In genomic region chr11:50547776-50548175, GRCm38 (mm10) we compare ENCODE assay signal across 27 mouse cellular contexts. TPM values are rescaled to one million over a fixed set of nuclear protein-coding genes. Genes with fewer than 3 reads are reported as not detected.
DNase-seq lines count a peak whose midpoint lies in the region; ATAC-seq and TF ChIP-seq lines count a peak whose summit lies in the region.
"Had no signal": no experiment of that assay in that cellular context is flagged by ENCODE, and none has a peak within 500 bp of the region (broad histone marks: within the 10 kb centered on the region; RNA-seq: fewer than 3 reads in every experiment).

No protein-coding gene starts in this region.

- no peaks in the 10 kb centered on the region for H3K9me3 ChIP-seq in forebrain, embryonic 14.5 days (replicated peaks; ENCODE audit: control insufficient read depth, low read length)
- no peaks in the 10 kb centered on the region for H3K9me3 ChIP-seq in forebrain, embryonic 15.5 days
- H3K9me3 ChIP-seq in kidney, postnatal 0 days (replicated peaks; ENCODE audit: low read length) = no peaks in the 10 kb centered on the region
- H3K9me3 ChIP-seq: embryonic facial prominence, embryonic 15.5 days; heart, embryonic 12.5 days; heart, embryonic 15.5 days; hindbrain, embryonic 13.5 days; intestine, embryonic 15.5 days had no signal

- H3K36me3 ChIP-seq in forebrain, embryonic 14.5 days (ENCODE audit: control insufficient read depth, insufficient read depth, low read length) = no peaks in the 10 kb centered on the region
- H3K36me3 ChIP-seq in forebrain, embryonic 15.5 days = no peaks in the 10 kb centered on the region
- H3K36me3 ChIP-seq in kidney, postnatal 0 days (ENCODE audit: insufficient read depth, low read length) = no peaks in the 10 kb centered on the region
- H3K36me3 ChIP-seq: embryonic facial prominence, embryonic 15.5 days; heart, embryonic 12.5 days; heart, embryonic 15.5 days; hindbrain, embryonic 10.5 days; hindbrain, embryonic 13.5 days; intestine, embryonic 15.5 days had no signal

- H3K27me3 ChIP-seq in forebrain, embryonic 14.5 days (replicated peaks; ENCODE audit: control insufficient read depth, insufficient read depth, low read length) = no peaks in the 10 kb centered on the region
- H3K27me3 ChIP-seq in forebrain, embryonic 15.5 days = no peaks in the 10 kb centered on the region
- no peaks in the 10 kb centered on the region for H3K27me3 ChIP-seq in kidney, postnatal 0 days (ENCODE audit: insufficient read depth, low read length)
- H3K27me3 ChIP-seq: embryonic facial prominence, embryonic 15.5 days; heart, embryonic 12.5 days; heart, embryonic 15.5 days; hindbrain, embryonic 13.5 days; intestine, embryonic 15.5 days had no signal

- no peak overlapping the region for H3K4me3 ChIP-seq in forebrain, embryonic 14.5 days (ENCODE audit: low read depth, low read length)
- H3K4me3 ChIP-seq in forebrain, embryonic 15.5 days = no peak overlapping the region
- no peak overlapping the region for H3K4me3 ChIP-seq in kidney, postnatal 0 days (replicated peaks; ENCODE audit: low read depth, low read length)
- H3K4me3 ChIP-seq: embryonic facial prominence, embryonic 15.5 days; gastrocnemius, adult 2 months; heart, embryonic 12.5 days; heart, embryonic 15.5 days; hindbrain, embryonic 10.5 days; hindbrain, embryonic 13.5 days; intestine, embryonic 15.5 days had no signal

- ATAC-seq in forebrain, embryonic 14.5 days = no peak
- no peak for ATAC-seq in forebrain, embryonic 15.5 days (replicated peaks)
- ATAC-seq in kidney, postnatal 0 days (replicated peaks; ENCODE audit: low FRiP score, low read depth) = no peak
- ATAC-seq: activated CD4-positive, CD25-positive, alpha-beta regulatory T cell, adult 4 months; forebrain, embryonic 16.5 days; hindbrain, embryonic 16.5 days; intestine, embryonic 15.5 days had no signal

- no peak overlapping the region for H3K27ac ChIP-seq in forebrain, embryonic 14.5 days (ENCODE audit: low read depth, low read length)
- H3K27ac ChIP-seq in forebrain, embryonic 15.5 days (replicated peaks) = no peak overlapping the region
- H3K27ac ChIP-seq in kidney, postnatal 0 days = no peak overlapping the region
- H3K27ac ChIP-seq: embryonic facial prominence, embryonic 15.5 days; gastrocnemius, adult 2 months; heart, embryonic 15.5 days; hindbrain, embryonic 10.5 days; hindbrain, embryonic 13.5 days; intestine, embryonic 15.5 days had no signal

- WGBS in forebrain, embryonic 14.5 days = 35% methylated on average over 2 of the region's 2 CpGs
- WGBS in forebrain, embryonic 15.5 days = 44% methylated on average over 2 of the region's 2 CpGs
- WGBS in kidney, postnatal 0 days = 44% methylated on average over 2 of the region's 2 CpGs

- DNase-seq in forebrain, embryonic 14.5 days (ENCODE audit: low spot score) = peak; percentile 14
- DNase-seq in kidney, postnatal 0 days (ENCODE audit: low spot score) = peak; percentile 41
- DNase-seq in kidney, adult 8-10 months = no peak
- DNase-seq in brain, embryonic 14.5 days (ENCODE audit: low read depth) = peak; percentile 43
- DNase-seq in frontal cortex, postnatal 36 days (ENCODE audit: low spot score in 2 of 2) = no peak
- DNase-seq in urinary bladder, postnatal 4 days (ENCODE audit: low spot score in 2 of 2) = no peak
- DNase-seq: adrenal gland, adult 8-10 months; adrenal gland, postnatal 25 days; B cell, adult 2 months; cerebellum, adult 11-12 months; cerebellum, adult 8-10 months; cerebellum, postnatal 36 days; embryo, embryonic 11 days; gastrocnemius, adult 2 months; gastrocnemius, postnatal 14 days; heart, adult 11 months; heart, postnatal 36 days had no signal

- TF ChIP-seq CTCF in kidney, postnatal 0 days (IDR thresholded peaks at IDR 0.05; ENCODE audit: low read depth) = no peak
- no peak for TF ChIP-seq CTCF in brain, embryonic 14.5 days (IDR thresholded peaks at IDR 0.05; ENCODE audit: borderline replicate concordance, extremely low read depth, insufficient read depth, insufficient read length)

- TF ChIP-seq POLR2A in brain, embryonic 14.5 days (IDR thresholded peaks at IDR 0.05; ENCODE audit: borderline replicate concordance, extremely low read depth, insufficient read depth, insufficient read length, poor library complexity, severe bottlenecking) = no peak

- H3K9ac ChIP-seq in forebrain, embryonic 14.5 days (ENCODE audit: low read length) = no peak overlapping the region
- no peak overlapping the region for H3K9ac ChIP-seq in forebrain, embryonic 15.5 days (replicated peaks)
- no peak overlapping the region for H3K9ac ChIP-seq in kidney, postnatal 0 days (ENCODE audit: low read depth, low read length)
- H3K9ac ChIP-seq: embryonic facial prominence, embryonic 15.5 days; heart, embryonic 12.5 days; heart, embryonic 15.5 days; hindbrain, embryonic 13.5 days; intestine, embryonic 15.5 days had no signal

- H3K4me1 ChIP-seq in forebrain, embryonic 14.5 days (ENCODE audit: control insufficient read depth, insufficient read depth, low read length) = no peaks in the 10 kb centered on the region
- peaks cover 10% of the 10 kb centered on the region for H3K4me1 ChIP-seq in forebrain, embryonic 15.5 days
- H3K4me1 ChIP-seq in kidney, postnatal 0 days (replicated peaks; ENCODE audit: insufficient read depth, low read length) = no peaks in the 10 kb centered on the region
- H3K4me1 ChIP-seq: heart, embryonic 12.5 days; heart, embryonic 15.5 days; hindbrain, embryonic 10.5 days; intestine, embryonic 15.5 days had no signal

- no peak overlapping the region for H3K4me2 ChIP-seq in forebrain, embryonic 14.5 days (ENCODE audit: low read length)
- H3K4me2 ChIP-seq in forebrain, embryonic 15.5 days (replicated peaks) = no peak overlapping the region
- no peak overlapping the region for H3K4me2 ChIP-seq in kidney, postnatal 0 days (ENCODE audit: low read length)
- H3K4me2 ChIP-seq: embryonic facial prominence, embryonic 15.5 days; heart, embryonic 12.5 days; heart, embryonic 15.5 days; hindbrain, embryonic 13.5 days; intestine, embryonic 15.5 days had no signal

RNA-seq across cellular contexts. Expression of gene Adamts2, which starts 54.1 kb away (rescaled TPM):
- polyA plus RNA-seq in forebrain, embryonic 14.5 days (2014; fragmentation: Nextera tagmentation; extraction: Ambion mirVana) = 0.69 and 2.1 TPM in 2 replicates
- polyA plus RNA-seq in forebrain, embryonic 15.5 days (2015; fragmentation: Nextera tagmentation; extraction: Ambion mirVana) = 2.5 and 2.8 TPM in 2 replicates
- 5.0 and 5.2 TPM in 2 replicates for polyA plus RNA-seq in kidney, postnatal 0 days (2015; fragmentation: Nextera tagmentation; extraction: Ambion mirVana)
- 4.8 and 8.2 TPM in 2 replicates for polyA plus RNA-seq in brain, embryonic 14.5 days (2012; rRNA removed)
- polyA plus RNA-seq: activated CD4-positive, CD25-positive, alpha-beta regulatory T cell, adult 4 months had no signal

Comparison
In these comparisons a context has a peak if more than half of its experiments do, and no peak if none do; other contexts are left out.
1. DNase-seq: peak in forebrain, embryonic 14.5 days (single experiment), kidney, postnatal 0 days (single experiment) and brain, embryonic 14.5 days (single experiment); none in kidney, adult 8-10 months (0 of 2), frontal cortex, postnatal 36 days (0 of 2) and urinary bladder, postnatal 4 days (0 of 2).